Mouse (Mus musculus) myocyte (in vitro differentiated cells): ENCODE measurements around the gene Kif13a. TPM values are rescaled to one million over a fixed set of nuclear protein-coding genes. Genes with fewer than 3 reads are reported as not detected.

ENCODE experiments used
- H3K27me3 ChIP-seq: one replicate; pipeline ENCODE4 v1.6.1; 2011; ENCODE audit not compliant: control insufficient read depth, insufficient read depth, insufficient read length
- H3K36me3 ChIP-seq: one replicate; pipeline ENCODE4 v1.6.1; 2011; ENCODE audit not compliant: control insufficient read depth, insufficient read depth
- H3K4me2 ChIP-seq: one replicate; pipeline ENCODE4 v1.6.1; 2011; ENCODE audit warnings: low read depth, control low read depth
- H3K4me3 ChIP-seq: one replicate; pipeline ENCODE4 v1.5.1; 2011; ENCODE audit warnings: mild to moderate bottlenecking, control low read depth, moderate library complexity
- H3K79me2 ChIP-seq: one replicate; pipeline ENCODE4 v1.6.1; 2011; ENCODE audit not compliant: control insufficient read depth, insufficient read depth
- H3ac ChIP-seq: one replicate; pipeline ENCODE4 v1.6.1; 2011; ENCODE audit not compliant: control insufficient read depth, insufficient read length
- CEBPB ChIP-seq: IDR thresholded peaks from 2 replicates; pipeline ENCODE4 v1.6.1; 2011; ENCODE audit warnings: mild to moderate bottlenecking, moderate library complexity; ENCODE audit not compliant: poor library complexity, insufficient read depth, severe bottlenecking
- E2F4 ChIP-seq: IDR thresholded peaks from one replicate; pipeline ENCODE4 v1.6.1; 2011; ENCODE audit warnings: mild to moderate bottlenecking, control low read depth, moderate library complexity; ENCODE audit not compliant: insufficient read depth
- MAX ChIP-seq: IDR thresholded peaks from one replicate; pipeline ENCODE4 v1.6.1; 2011; ENCODE audit warnings: low read depth, mild to moderate bottlenecking, control low read depth
- MYOD1 ChIP-seq, 3 experiments: IDR thresholded peaks; one replicate each; pipeline ENCODE4 v1.6.1; 2011; ENCODE audit warnings: control low read depth in 2 of 3, low read depth in 2 of 3, mild to moderate bottlenecking in 2 of 3, moderate library complexity in 1 of 3; ENCODE audit not compliant: insufficient read length in 2 of 3, control insufficient read depth in 1 of 3
- MYOG ChIP-seq, 3 experiments: IDR thresholded peaks; one replicate each; pipeline ENCODE4 v1.6.1; 2011; ENCODE audit warnings: control low read depth in 2 of 3, low read depth in 2 of 3, mild to moderate bottlenecking in 2 of 3; ENCODE audit not compliant: insufficient read length in 2 of 3, control insufficient read depth in 1 of 3, insufficient read depth in 1 of 3
- POLR2A ChIP-seq: IDR thresholded peaks from one replicate; pipeline ENCODE4 v1.6.1; 2011; ENCODE audit warnings: low read depth, mild to moderate bottlenecking, control low read depth, moderate library complexity; ENCODE audit not compliant: insufficient read length
- POLR2AphosphoS2 ChIP-seq: IDR thresholded peaks from one replicate; pipeline ENCODE4 v1.6.1; 2011; ENCODE audit warnings: low read depth, control low read depth; ENCODE audit not compliant: insufficient read length
- REST ChIP-seq: IDR thresholded peaks from one replicate; pipeline ENCODE4 v1.6.1; 2011; ENCODE audit warnings: mild to moderate bottlenecking, control low read depth, moderate library complexity; ENCODE audit not compliant: insufficient read depth, insufficient read length
- SRF ChIP-seq: IDR thresholded peaks from one replicate; pipeline ENCODE4 v1.6.1; 2011; ENCODE audit warnings: low read depth; ENCODE audit not compliant: control insufficient read depth, insufficient read length
- TCF12 ChIP-seq: IDR thresholded peaks from one replicate; pipeline ENCODE4 v1.6.1; 2011; ENCODE audit warnings: mild to moderate bottlenecking, control low read depth; ENCODE audit not compliant: poor library complexity, insufficient read depth, severe bottlenecking
- TCF3 ChIP-seq: IDR thresholded peaks from one replicate; pipeline ENCODE4 v1.6.1; 2011; ENCODE audit warnings: low read depth, control low read depth; ENCODE audit not compliant: insufficient read length
- USF1 ChIP-seq: IDR thresholded peaks from one replicate; pipeline ENCODE4 v1.6.1; 2011; ENCODE audit warnings: low read depth, mild to moderate bottlenecking, control low read depth, moderate library complexity
- polyA plus RNA-seq: library from polyadenylated mRNA; unstranded; fragments of >200 nt; fragmentation: generic; extraction: Trizol; gene quantifications from one replicate; pipeline ENCODE4 v1.2.1, GENCODE M21; 2012; ENCODE audit warnings: missing spikeins

The Kif13a gene
- polyA plus RNA-seq, 1 experiment: 15.4 TPM

GRCm38 (mm10) chr13:46752566-46753229, 177.0 kb downstream of the Kif13a start:
- TF ChIP-seq MAX (no peak), POLR2A (no peak), POLR2AphosphoS2 (no peak), TCF12 (no peak), MYOD1 (IDR thresholded peaks at IDR 0.05; ENCODE audit: control insufficient read depth in 1 of 3, insufficient read length in 2 of 3, low read depth in 2 of 3) (no peak), MYOG (IDR thresholded peaks at IDR 0.05; ENCODE audit: control insufficient read depth in 1 of 3, insufficient read depth in 1 of 3, insufficient read length in 2 of 3, low read depth in 2 of 3) (no peak), REST (no peak), E2F4 (no peak), TCF3 (no peak), CEBPB (no peak), SRF (no peak), USF1 (no peak)
- Histone ChIP-seq H3ac (no peak overlapping the region), H3K36me3 (no peaks in the 10 kb centered on the region), H3K4me3 (no peak overlapping the region), H3K4me2 (no peak overlapping the region), H3K27me3 (no peaks in the 10 kb centered on the region), H3K79me2 (no peaks in the 10 kb centered on the region)

GRCm38 (mm10) chr13:46748138-46748873, 181.4 kb downstream of the Kif13a start:
- Histone ChIP-seq H3K4me2 (no peak overlapping the region), H3K79me2 (no peaks in the 10 kb centered on the region), H3K36me3 (no peaks in the 10 kb centered on the region)

GRCm38 (mm10) chr13:46743821-46744220, 185.8 kb downstream of the Kif13a start:
- no peaks in the 10 kb centered on the region for H3K27me3 ChIP-seq
- H3ac ChIP-seq: no peak overlapping the region
- no peak overlapping the region for H3K4me2 ChIP-seq
- no peak overlapping the region for H3K4me3 ChIP-seq
- no peaks in the 10 kb centered on the region for H3K36me3 ChIP-seq
- H3K79me2 ChIP-seq: no peaks in the 10 kb centered on the region
- TF ChIP-seq E2F4 (no peak), USF1 (no peak), TCF3 (no peak), POLR2A (no peak)

More at GRCm38 (mm10) chr13:46748138-46748873, 181.4 kb downstream of the Kif13a start:
- H3K4me3 ChIP-seq: no peak overlapping the region
- no peak overlapping the region for H3ac ChIP-seq
- H3K27me3 ChIP-seq: no peaks in the 10 kb centered on the region
- TF ChIP-seq E2F4: no peak
- no peak for TF ChIP-seq CEBPB
- no peak for TF ChIP-seq USF1
- TF ChIP-seq SRF: no peak
- TF ChIP-seq POLR2AphosphoS2: no peak
- no peak for TF ChIP-seq POLR2A
- no peak for TF ChIP-seq MYOG (IDR thresholded peaks at IDR 0.05; ENCODE audit: control insufficient read depth in 1 of 3, insufficient read depth in 1 of 3, insufficient read length in 2 of 3, low read depth in 2 of 3)
- TF ChIP-seq REST: no peak
- no peak for TF ChIP-seq MYOD1 (IDR thresholded peaks at IDR 0.05; ENCODE audit: control insufficient read depth in 1 of 3, insufficient read length in 2 of 3, low read depth in 2 of 3)
- no peak for TF ChIP-seq TCF12
- no peak for TF ChIP-seq TCF3
- no peak for TF ChIP-seq MAX

- H3K27me3 ChIP-seq: no peaks in the 10 kb centered on the region
- no peak overlapping the region for H3K4me3 ChIP-seq
- no peaks in the 10 kb centered on the region for H3K36me3 ChIP-seq
- no peak for TF ChIP-seq TCF3
- TF ChIP-seq USF1: no peak
- no peak for TF ChIP-seq MYOD1 (IDR thresholded peaks at IDR 0.05; ENCODE audit: control insufficient read depth in 1 of 3, insufficient read length in 2 of 3, low read depth in 2 of 3)
- no peak for TF ChIP-seq E2F4
- no peak for TF ChIP-seq POLR2AphosphoS2
- TF ChIP-seq REST: no peak
- no peak for TF ChIP-seq SRF
- TF ChIP-seq TCF12: no peak
- no peak for TF ChIP-seq POLR2A
- TF ChIP-seq CEBPB: no peak
- no peak for TF ChIP-seq MAX
- TF ChIP-seq MYOG (IDR thresholded peaks at IDR 0.05; ENCODE audit: control insufficient read depth in 1 of 3, insufficient read depth in 1 of 3, insufficient read length in 2 of 3, low read depth in 2 of 3): no peak
- H3K4me2 ChIP-seq: no peak overlapping the region
- H3K79me2 ChIP-seq: no peaks in the 10 kb centered on the region
- no peak overlapping the region for H3ac ChIP-seq
Observed at GRCm38 (mm10) chr13:46742367-46742766, 187.3 kb downstream of the Kif13a start.
